17 mouse cellular contexts compared by ENCODE assay signal in genomic region chr14:46932121-46932520, GRCm38 (mm10). TPM values are rescaled to one million over a fixed set of nuclear protein-coding genes. Genes with fewer than 3 reads are reported as not detected.
DNase-seq lines count a peak whose midpoint lies in the region; ATAC-seq and TF ChIP-seq lines count a peak whose summit lies in the region.
"Had no signal": no experiment of that assay in that cellular context is flagged by ENCODE, and none has a peak within 500 bp of the region (broad histone marks: within the 10 kb centered on the region; RNA-seq: fewer than 3 reads in every experiment).

No protein-coding gene starts in this region.

- H3K27ac ChIP-seq in heart, embryonic 12.5 days (ENCODE audit: poor library complexity, severe bottlenecking), result peak overlapping the region; percentile 39
- no peak overlapping the region for H3K27ac ChIP-seq in heart, embryonic 11.5 days (ENCODE audit: low read depth, low read length)
- H3K27ac ChIP-seq in lung, embryonic 14.5 days (ENCODE audit: low read depth), result peak overlapping the region; percentile 65; the same call in 1 of the 2 replicates
- 0 out of 2 replicates have a peak overlapping the region, but pooled peaks have one; percentile 23 for H3K27ac ChIP-seq in intestine, embryonic 16.5 days (ENCODE audit: low read length)
- H3K27ac ChIP-seq: embryonic facial prominence, embryonic 15.5 days; left cerebral cortex, adult 2 months; midbrain, embryonic 12.5 days had no signal

- DNase-seq in lung, embryonic 14.5 days, result no peak
- no peak for DNase-seq in lung, postnatal 4 days
- peak; percentile 45 for DNase-seq in R1 (ENCODE audit: low read depth, low spot score)
- no peak for DNase-seq in ovary, adult 18-20 months (ENCODE audit: low spot score)
- DNase-seq: B cell, adult 2 months; cerebellum, adult 2 months; cerebellum, postnatal 36 days; layer of hippocampus, adult 9-11 months; left cerebral cortex, postnatal 4 days; liver; thymus, adult 18-20 months had no signal

- H3K9me3 ChIP-seq in heart, embryonic 12.5 days (replicated peaks), result no peaks in the 10 kb centered on the region
- H3K9me3 ChIP-seq in heart, embryonic 11.5 days (replicated peaks; ENCODE audit: control insufficient read depth, low read length), result no peaks in the 10 kb centered on the region
- H3K9me3 ChIP-seq in lung, embryonic 14.5 days (ENCODE audit: low read depth, low read length), result no peaks in the 10 kb centered on the region
- H3K9me3 ChIP-seq in intestine, embryonic 16.5 days (ENCODE audit: control insufficient read depth, low read length), result no peaks in the 10 kb centered on the region
- H3K9me3 ChIP-seq: embryonic facial prominence, embryonic 15.5 days; midbrain, embryonic 12.5 days had no signal

- no peaks in the 10 kb centered on the region for H3K36me3 ChIP-seq in heart, embryonic 12.5 days
- no peaks in the 10 kb centered on the region for H3K36me3 ChIP-seq in heart, embryonic 11.5 days (ENCODE audit: control insufficient read depth, insufficient read depth, low read length)
- no peaks in the 10 kb centered on the region for H3K36me3 ChIP-seq in lung, embryonic 14.5 days (ENCODE audit: insufficient read depth)
- no peaks in the 10 kb centered on the region for H3K36me3 ChIP-seq in intestine, embryonic 16.5 days (ENCODE audit: control insufficient read depth, insufficient read depth, low read length)
- H3K36me3 ChIP-seq: embryonic facial prominence, embryonic 15.5 days; midbrain, embryonic 12.5 days had no signal

- ATAC-seq in heart, embryonic 12.5 days (ENCODE audit: insufficient number of reproducible peaks, low FRiP score), result no peak
- no peak for ATAC-seq in heart, embryonic 11.5 days (replicated peaks; ENCODE audit: insufficient number of reproducible peaks, low FRiP score, low TSS enrichment)
- peak; percentile 49; the same call in 1 of the 2 replicates for ATAC-seq in lung, embryonic 14.5 days (ENCODE audit: insufficient read depth)
- ATAC-seq in intestine, embryonic 16.5 days, result no peak; the same call in 1 of the 2 replicates

- no peaks in the 10 kb centered on the region for H3K27me3 ChIP-seq in heart, embryonic 12.5 days (replicated peaks)
- H3K27me3 ChIP-seq in heart, embryonic 11.5 days (ENCODE audit: control insufficient read depth, insufficient read depth, low read length), result no peaks in the 10 kb centered on the region
- H3K27me3 ChIP-seq in lung, embryonic 14.5 days (ENCODE audit: insufficient read depth, low read length), result no peaks in the 10 kb centered on the region
- no peaks in the 10 kb centered on the region for H3K27me3 ChIP-seq in intestine, embryonic 16.5 days (replicated peaks; ENCODE audit: control insufficient read depth, insufficient read depth, low read length)
- H3K27me3 ChIP-seq: embryonic facial prominence, embryonic 15.5 days; midbrain, embryonic 12.5 days had no signal

- H3K4me3 ChIP-seq in heart, embryonic 12.5 days, result no peak overlapping the region
- H3K4me3 ChIP-seq in heart, embryonic 11.5 days (ENCODE audit: low read depth, low read length), result no peak overlapping the region
- H3K4me3 ChIP-seq in lung, embryonic 14.5 days (ENCODE audit: low read depth, low read length), result no peak overlapping the region
- H3K4me3 ChIP-seq in intestine, embryonic 16.5 days (ENCODE audit: low read length), result no peak overlapping the region
- H3K4me3 ChIP-seq: embryonic facial prominence, embryonic 15.5 days; left cerebral cortex, adult 2 months; midbrain, embryonic 12.5 days had no signal

- WGBS in heart, embryonic 12.5 days, result 83% methylated on average over 13 of the region's 13 CpGs
- WGBS in heart, embryonic 11.5 days (ENCODE audit: insufficient replicate concordance), result 82% methylated on average over 13 of the region's 13 CpGs
- 79% methylated on average over 13 of the region's 13 CpGs for WGBS in lung, embryonic 14.5 days
- WGBS in intestine, embryonic 16.5 days, result 71% methylated on average over 13 of the region's 13 CpGs

- H3K9ac ChIP-seq in heart, embryonic 12.5 days, result no peak overlapping the region
- no peak overlapping the region for H3K9ac ChIP-seq in heart, embryonic 11.5 days (ENCODE audit: low read depth, low read length)
- H3K9ac ChIP-seq in lung, embryonic 14.5 days, result no peak overlapping the region
- H3K9ac ChIP-seq in intestine, embryonic 16.5 days (ENCODE audit: low read depth, low read length), result no peak overlapping the region
- H3K9ac ChIP-seq: embryonic facial prominence, embryonic 15.5 days; midbrain, embryonic 12.5 days had no signal

- no peak for TF ChIP-seq CTCF in lung, embryonic 14.5 days (IDR thresholded peaks at IDR 0.05; ENCODE audit: low read depth)

- H3K4me2 ChIP-seq in heart, embryonic 12.5 days, result no peak overlapping the region
- H3K4me2 ChIP-seq in heart, embryonic 11.5 days, result no peak overlapping the region
- no peak overlapping the region for H3K4me2 ChIP-seq in lung, embryonic 14.5 days
- H3K4me2 ChIP-seq in intestine, embryonic 16.5 days (ENCODE audit: low read depth, low read length), result no peak overlapping the region
- H3K4me2 ChIP-seq: embryonic facial prominence, embryonic 15.5 days; midbrain, embryonic 12.5 days had no signal

- H3K4me1 ChIP-seq in heart, embryonic 12.5 days (replicated peaks), result peaks cover 37% of the 10 kb centered on the region
- peaks cover 19% of the 10 kb centered on the region for H3K4me1 ChIP-seq in heart, embryonic 11.5 days (ENCODE audit: control insufficient read depth, insufficient read depth, low read length)
- peaks cover 5% of the 10 kb centered on the region; the same call in 1 of the 2 replicates for H3K4me1 ChIP-seq in lung, embryonic 14.5 days (ENCODE audit: insufficient read depth)
- H3K4me1 ChIP-seq in intestine, embryonic 16.5 days (ENCODE audit: control insufficient read depth, insufficient read depth, low read length), result peaks cover 3% of the 10 kb centered on the region; the same call in 1 of the 2 replicates
- H3K4me1 ChIP-seq: midbrain, embryonic 12.5 days had no signal

RNA-seq across cellular contexts. Expression of gene Samd4, which starts 49.5 kb away (rescaled TPM):
- 16.5 and 17.9 TPM in 2 replicates for polyA plus RNA-seq in heart, embryonic 12.5 days (2016; fragmentation: Nextera tagmentation; extraction: Ambion mirVana)
- polyA plus RNA-seq in heart, embryonic 11.5 days (2014; fragmentation: Nextera tagmentation; extraction: Ambion mirVana), result 8.9 and 13.1 TPM in 2 replicates
- 3.8 and 4.6 TPM in 2 replicates for polyA plus RNA-seq in lung, embryonic 14.5 days (2014; fragmentation: Nextera tagmentation; extraction: Ambion mirVana)
- polyA plus RNA-seq in intestine, embryonic 16.5 days (2015; fragmentation: Nextera tagmentation; extraction: Ambion mirVana), result 4.2 and 4.7 TPM in 2 replicates
